Mouse (Mus musculus): ENCODE results near the gene Lgals2.

DNA sequence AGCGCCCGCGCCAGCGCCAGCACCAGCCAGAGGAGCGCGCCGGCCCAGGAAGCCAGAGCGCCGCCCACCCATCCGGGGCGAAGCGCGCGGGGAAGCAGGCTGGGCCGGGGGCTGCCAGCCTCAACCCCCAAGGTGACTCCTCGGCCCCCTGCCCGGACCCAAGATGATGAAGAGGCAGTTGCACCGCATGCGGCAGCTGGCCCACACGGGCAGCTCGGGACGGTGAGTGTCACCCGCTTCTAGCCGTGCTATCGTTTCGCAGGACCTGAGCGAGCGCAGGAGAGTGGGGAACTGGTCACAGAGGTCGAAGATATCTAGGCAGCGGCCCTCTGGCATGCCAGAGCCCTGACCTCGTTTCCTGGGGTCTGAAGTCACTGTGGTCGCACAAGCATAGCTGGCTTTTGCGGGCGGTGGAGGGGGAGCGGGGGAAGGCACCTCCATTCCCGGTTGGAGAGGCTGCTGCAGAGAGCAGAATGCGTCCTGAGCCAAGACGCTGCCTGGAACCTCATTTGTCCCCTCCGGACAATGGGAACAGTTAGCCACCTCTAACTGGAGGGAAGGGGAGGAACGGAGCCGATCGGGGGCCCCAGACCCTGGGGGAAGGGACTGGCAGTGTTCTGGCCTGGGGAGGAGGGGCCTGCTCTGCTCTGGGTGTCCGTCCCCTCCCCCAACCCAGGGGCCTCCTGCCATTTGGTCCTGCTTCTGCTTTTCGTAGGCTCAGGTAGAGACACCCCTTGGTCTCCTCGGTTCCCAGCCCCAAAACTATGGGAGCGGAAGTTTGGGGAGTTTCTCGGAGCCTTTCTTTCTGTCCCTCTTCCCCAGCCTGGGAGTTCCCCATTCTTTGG is 44.6 kb upstream of the Lgals2 start, which contains the start of gene Sh3bp1:
- no peak for TF ChIP-seq CTCF (conservative IDR thresholded peaks at IDR 0.05; ENCODE audit: low read length)
- no peak for TF ChIP-seq NANOG (IDR thresholded peaks at IDR 0.05; ENCODE audit: borderline replicate concordance, low read length)
- TF ChIP-seq POU5F1 (IDR thresholded peaks at IDR 0.05; ENCODE audit: borderline replicate concordance, low read length), result no peak
